Mouse (Mus musculus) megakaryocyte, embryonic 14.5 days (primary cell): Measurements from ENCODE around the gene Phactr4.

Experiments
- FLI1 ChIP-seq: IDR thresholded peaks from 2 replicates; pipeline ENCODE4 v1.6.1; 2012; ENCODE audit warnings: low read length, inconsistent platforms, mixed read lengths
- GATA1 ChIP-seq: IDR thresholded peaks from 3 replicates; pipeline ENCODE4 v1.6.1; 2012; ENCODE audit warnings: mixed read lengths, low read length, inconsistent platforms, borderline replicate concordance

- TF ChIP-seq GATA1, result no peak
- peak; percentile 82; the same call in 1 of the 2 replicates for TF ChIP-seq FLI1
Observed at GRCm38 (mm10) chr4:132463430-132464254, 41.4 kb upstream of the Phactr4 start, which contains the start of gene Med18.
